Mouse (Mus musculus): ENCODE measurements around the gene Hcn4.

DNA sequence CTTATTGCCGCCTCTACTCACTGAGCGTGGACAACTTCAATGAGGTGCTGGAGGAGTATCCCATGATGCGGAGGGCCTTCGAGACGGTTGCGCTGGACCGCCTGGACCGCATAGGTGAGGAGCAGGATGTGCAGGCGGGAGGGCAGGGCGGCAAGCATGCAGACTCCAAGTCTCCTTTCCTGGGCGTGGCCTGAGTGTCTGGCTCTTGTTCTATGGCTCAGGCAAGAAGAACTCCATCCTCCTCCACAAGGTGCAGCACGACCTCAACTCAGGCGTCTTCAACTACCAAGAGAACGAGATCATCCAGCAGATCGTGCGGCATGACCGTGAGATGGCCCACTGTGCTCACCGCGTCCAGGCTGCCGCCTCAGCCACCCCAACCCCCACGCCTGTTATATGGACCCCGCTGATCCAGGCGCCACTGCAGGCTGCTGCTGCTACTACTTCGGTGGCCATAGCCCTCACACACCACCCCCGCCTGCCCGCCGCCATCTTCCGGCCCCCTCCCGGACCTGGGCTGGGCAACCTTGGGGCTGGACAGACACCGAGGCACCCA, 35.9 kb downstream of the Hcn4 start:
- TF ChIP-seq CTCF (IDR thresholded peaks at IDR 0.05; ENCODE audit: extremely low read depth, insufficient read depth, insufficient read length, insufficient replicate concordance) (no peak), POLR2A (IDR thresholded peaks at IDR 0.05; ENCODE audit: low read depth, low read length) (no peak)

Measured in spleen, adult 2 months (tissue).